Mouse (Mus musculus): ENCODE data around the gene Creb5. TPM values are rescaled to one million over a fixed set of nuclear protein-coding genes. Genes with fewer than 3 reads are reported as not detected.

Creb5 gene
- polyA plus RNA-seq, 1 experiment from 2014 or later: 4.2 TPM

DNA sequence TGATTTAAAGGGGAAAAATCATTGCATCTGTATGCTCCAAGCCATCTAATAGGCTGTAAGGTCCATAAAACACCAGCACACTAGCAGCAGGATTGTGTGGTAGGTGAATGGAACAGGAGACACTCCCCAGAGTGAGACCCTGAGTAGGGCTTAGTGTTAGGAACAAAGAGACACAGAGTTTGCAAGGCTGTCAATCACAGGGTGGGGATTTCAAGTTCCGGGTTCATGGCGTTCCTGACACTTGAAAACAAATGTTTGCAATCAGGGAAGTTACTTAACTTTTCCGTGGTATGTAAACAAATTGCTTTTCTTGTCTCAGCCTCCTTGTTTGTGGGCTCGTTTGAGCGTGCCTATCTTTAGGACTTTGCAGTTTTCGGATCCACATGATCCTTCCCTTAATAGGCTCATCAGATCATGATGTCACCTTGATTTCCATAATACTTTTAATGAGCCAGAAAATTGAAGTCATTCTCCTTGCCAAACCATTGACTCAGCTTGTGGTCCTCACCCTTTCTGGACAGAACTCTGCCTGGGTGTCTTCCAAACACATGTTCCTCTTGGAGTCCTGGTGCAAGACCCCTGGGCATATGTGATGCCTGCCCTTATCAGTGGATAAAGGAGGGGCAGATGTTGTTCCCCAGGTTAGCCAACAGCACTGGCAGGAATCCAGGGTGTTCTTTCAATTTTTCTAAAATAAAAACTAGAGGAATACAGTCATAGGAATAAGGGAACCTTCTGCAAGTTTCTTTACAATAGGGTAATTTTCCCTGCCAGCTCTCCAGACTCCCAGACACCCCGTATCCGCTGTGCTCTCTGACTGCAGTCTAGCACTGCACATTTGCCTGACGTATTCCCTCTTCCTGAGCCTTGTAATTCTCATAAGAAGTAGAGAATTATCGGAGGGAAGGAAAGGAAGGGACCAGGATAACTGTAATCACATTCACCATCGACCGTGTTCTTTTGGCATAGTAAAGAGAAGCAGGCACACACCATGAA is 175.0 kb downstream of the Creb5 start:
- no peaks in the 10 kb centered on the region for H3K9me3 ChIP-seq (ENCODE audit: control insufficient read depth, low read length)
- DNase-seq (ENCODE audit: low spot score) (no peak), ATAC-seq (ENCODE audit: low FRiP score) (no peak)
- no peaks in the 10 kb centered on the region for H3K36me3 ChIP-seq (replicated peaks; ENCODE audit: control insufficient read depth, insufficient read depth)
- no peak overlapping the region for H3K9ac ChIP-seq
- no peak overlapping the region for H3K27ac ChIP-seq
- H3K4me1 ChIP-seq (replicated peaks; ENCODE audit: control insufficient read depth, insufficient read depth, low read length): no peaks in the 10 kb centered on the region
- no peak overlapping the region for H3K4me2 ChIP-seq (replicated peaks)
- WGBS: 69% methylated on average over 12 of the region's 12 CpGs
- no peak overlapping the region for H3K4me3 ChIP-seq (replicated peaks; ENCODE audit: low read length)
- no peaks in the 10 kb centered on the region for H3K27me3 ChIP-seq (ENCODE audit: control insufficient read depth, insufficient read depth, low read length)

DNA sequence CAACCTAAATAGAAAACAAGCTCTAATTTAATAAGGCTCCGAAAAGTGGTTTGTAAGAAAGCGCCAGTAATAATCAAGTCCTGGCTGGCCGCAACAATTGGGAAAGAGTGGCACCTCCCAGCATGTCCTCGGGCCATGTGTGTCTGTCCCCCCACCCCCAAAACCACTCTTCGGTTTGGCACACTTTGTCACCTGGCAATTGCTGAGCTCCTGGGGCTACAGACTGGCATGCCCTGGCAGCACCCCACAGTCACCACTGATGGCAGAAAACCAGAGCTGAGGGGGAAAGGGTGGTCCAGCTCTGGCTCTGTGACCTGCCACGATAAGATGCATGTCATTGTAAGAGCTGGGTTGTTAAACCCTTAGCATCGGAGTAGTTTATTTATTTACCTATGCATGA is 175.7 kb downstream of the Creb5 start:
- 66% methylated on average over 7 of the region's 7 CpGs for WGBS
- no peak for ATAC-seq (ENCODE audit: low FRiP score)
- Histone ChIP-seq H3K4me3 (replicated peaks; ENCODE audit: low read length) (no peak overlapping the region), H3K9ac (no peak overlapping the region), H3K36me3 (replicated peaks; ENCODE audit: control insufficient read depth, insufficient read depth) (no peaks in the 10 kb centered on the region), H3K4me2 (replicated peaks) (no peak overlapping the region), H3K27me3 (ENCODE audit: control insufficient read depth, insufficient read depth, low read length) (no peaks in the 10 kb centered on the region), H3K9me3 (ENCODE audit: control insufficient read depth, low read length) (no peaks in the 10 kb centered on the region), H3K4me1 (replicated peaks; ENCODE audit: control insufficient read depth, insufficient read depth, low read length) (no peaks in the 10 kb centered on the region), H3K27ac (no peak overlapping the region)
- no peak for DNase-seq (ENCODE audit: low spot score)

DNA sequence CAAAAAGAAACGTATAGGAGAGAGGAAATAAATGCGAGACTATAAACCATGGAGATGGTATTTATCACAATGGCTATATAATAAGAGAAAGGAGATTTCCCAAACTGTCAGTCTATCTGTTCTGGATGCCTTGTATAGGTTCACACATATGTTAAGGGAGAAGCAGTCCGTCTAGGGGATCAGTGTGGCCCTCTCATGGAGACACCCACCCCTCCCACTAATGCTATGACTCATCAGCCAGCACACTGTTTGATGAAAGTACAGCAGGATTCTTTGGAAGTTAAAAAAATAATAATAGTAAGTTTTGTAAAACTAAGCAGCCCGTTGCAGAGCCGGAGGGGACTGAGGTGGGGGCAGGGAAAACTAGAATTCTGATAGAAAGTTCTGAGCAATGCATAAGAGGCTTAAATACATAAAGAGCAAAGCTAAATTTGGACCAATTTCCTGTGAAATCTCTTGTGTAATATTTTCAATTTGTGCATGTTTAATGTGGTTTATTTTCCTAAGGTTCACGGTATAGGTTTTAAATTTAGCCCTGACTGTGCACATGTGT is 176.3 kb downstream of the Creb5 start:
- Histone ChIP-seq H3K36me3 (replicated peaks; ENCODE audit: control insufficient read depth, insufficient read depth) (no peaks in the 10 kb centered on the region), H3K27me3 (ENCODE audit: control insufficient read depth, insufficient read depth, low read length) (no peaks in the 10 kb centered on the region), H3K9me3 (ENCODE audit: control insufficient read depth, low read length) (no peaks in the 10 kb centered on the region), H3K4me1 (replicated peaks; ENCODE audit: control insufficient read depth, insufficient read depth, low read length) (no peaks in the 10 kb centered on the region), H3K27ac (no peak overlapping the region), H3K4me2 (replicated peaks) (no peak overlapping the region), H3K9ac (no peak overlapping the region), H3K4me3 (replicated peaks; ENCODE audit: low read length) (no peak overlapping the region)
- ATAC-seq (ENCODE audit: low FRiP score) (no peak), DNase-seq (ENCODE audit: low spot score) (no peak)
- 71% methylated on average over 6 of the region's 6 CpGs for WGBS

DNA sequence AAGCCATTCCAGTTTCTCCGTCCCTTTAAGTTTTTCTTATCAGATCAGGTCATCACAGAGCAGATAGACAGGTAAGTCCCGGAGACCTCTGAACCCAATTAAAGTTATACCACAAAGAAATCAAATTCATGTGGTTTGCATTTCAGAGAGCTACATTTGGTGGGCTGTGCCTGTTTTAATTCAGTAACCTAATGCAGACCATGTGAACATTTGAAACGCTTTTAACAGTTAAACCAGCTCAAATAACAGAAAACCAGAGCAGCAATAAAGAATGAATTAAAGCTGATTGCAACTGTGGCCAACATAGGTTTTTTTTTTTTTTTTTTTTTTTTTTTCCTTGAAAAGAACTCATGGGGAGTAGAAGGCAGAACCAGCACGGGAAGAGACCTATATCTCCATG is 182.1 kb downstream of the Creb5 start:
- Histone ChIP-seq H3K36me3 (replicated peaks; ENCODE audit: control insufficient read depth, insufficient read depth) (no peaks in the 10 kb centered on the region), H3K27ac (no peak overlapping the region), H3K27me3 (ENCODE audit: control insufficient read depth, insufficient read depth, low read length) (no peaks in the 10 kb centered on the region), H3K9ac (no peak overlapping the region), H3K4me2 (replicated peaks) (no peak overlapping the region), H3K9me3 (ENCODE audit: control insufficient read depth, low read length) (no peaks in the 10 kb centered on the region), H3K4me1 (replicated peaks; ENCODE audit: control insufficient read depth, insufficient read depth, low read length) (no peaks in the 10 kb centered on the region), H3K4me3 (replicated peaks; ENCODE audit: low read length) (no peak overlapping the region)
- WGBS: 92% methylated on average over 4 of the region's 4 CpGs
- no peak for DNase-seq (ENCODE audit: low spot score)
- no peak for ATAC-seq (ENCODE audit: low FRiP score)

DNA sequence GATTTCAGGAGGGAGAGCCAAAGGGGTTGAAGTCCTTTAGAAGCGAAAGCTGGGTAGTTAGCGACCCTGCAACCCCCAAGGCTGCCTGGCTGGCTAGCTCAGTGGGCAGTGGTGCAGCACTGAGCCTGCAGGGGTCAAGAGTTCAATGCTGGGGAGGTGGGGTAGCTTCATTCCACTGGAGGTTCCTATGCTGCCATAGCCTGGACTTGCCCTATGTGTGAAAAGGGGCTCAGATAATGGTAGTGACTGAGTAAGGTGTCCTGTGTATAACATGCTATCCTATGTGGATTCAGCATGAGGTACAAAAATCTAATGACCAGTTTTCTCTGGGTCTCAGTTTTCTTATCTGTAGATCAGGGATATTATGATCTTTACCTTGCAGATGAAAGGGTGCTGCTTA is 182.6 kb downstream of the Creb5 start:
- H3K9ac ChIP-seq: no peak overlapping the region
- ATAC-seq (ENCODE audit: low FRiP score): no peak
- no peaks in the 10 kb centered on the region for H3K9me3 ChIP-seq (ENCODE audit: control insufficient read depth, low read length)
- H3K27ac ChIP-seq: no peak overlapping the region
- H3K4me1 ChIP-seq (replicated peaks; ENCODE audit: control insufficient read depth, insufficient read depth, low read length): no peaks in the 10 kb centered on the region
- WGBS: 90% methylated on average over 2 of the region's 2 CpGs
- no peaks in the 10 kb centered on the region for H3K27me3 ChIP-seq (ENCODE audit: control insufficient read depth, insufficient read depth, low read length)
- no peak for DNase-seq (ENCODE audit: low spot score)
- H3K36me3 ChIP-seq (replicated peaks; ENCODE audit: control insufficient read depth, insufficient read depth): no peaks in the 10 kb centered on the region
- no peak overlapping the region for H3K4me3 ChIP-seq (replicated peaks; ENCODE audit: low read length)
- no peak overlapping the region for H3K4me2 ChIP-seq (replicated peaks)

DNA sequence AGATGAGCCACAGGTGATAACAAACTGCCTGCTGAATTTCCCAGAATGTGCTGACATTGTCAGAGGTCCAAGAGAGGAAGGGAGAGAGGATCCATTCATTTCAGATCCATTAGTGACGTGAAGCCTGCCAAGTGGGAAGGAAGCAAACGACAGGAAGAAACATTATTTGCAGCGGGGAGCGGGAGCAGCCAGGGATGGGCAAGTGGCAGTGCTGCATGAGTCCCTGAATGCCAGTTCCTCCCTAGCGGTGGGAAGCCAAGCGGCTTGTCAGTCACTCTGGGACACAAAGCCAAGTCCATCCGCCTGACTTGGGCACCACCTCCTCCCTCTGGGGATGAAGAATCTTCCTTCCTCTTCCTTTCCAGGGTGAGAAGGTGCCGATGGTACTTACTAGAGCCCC is 183.5 kb downstream of the Creb5 start:
- Histone ChIP-seq H3K36me3 (replicated peaks; ENCODE audit: control insufficient read depth, insufficient read depth) (no peaks in the 10 kb centered on the region), H3K4me1 (replicated peaks; ENCODE audit: control insufficient read depth, insufficient read depth, low read length) (no peaks in the 10 kb centered on the region), H3K27me3 (ENCODE audit: control insufficient read depth, insufficient read depth, low read length) (no peaks in the 10 kb centered on the region), H3K4me2 (replicated peaks) (no peak overlapping the region), H3K9me3 (ENCODE audit: control insufficient read depth, low read length) (no peaks in the 10 kb centered on the region), H3K4me3 (replicated peaks; ENCODE audit: low read length) (no peak overlapping the region), H3K27ac (no peak overlapping the region), H3K9ac (no peak overlapping the region)
- ATAC-seq (ENCODE audit: low FRiP score): no peak
- no peak for DNase-seq (ENCODE audit: low spot score)
- 40% methylated on average over 8 of the region's 8 CpGs for WGBS

DNA sequence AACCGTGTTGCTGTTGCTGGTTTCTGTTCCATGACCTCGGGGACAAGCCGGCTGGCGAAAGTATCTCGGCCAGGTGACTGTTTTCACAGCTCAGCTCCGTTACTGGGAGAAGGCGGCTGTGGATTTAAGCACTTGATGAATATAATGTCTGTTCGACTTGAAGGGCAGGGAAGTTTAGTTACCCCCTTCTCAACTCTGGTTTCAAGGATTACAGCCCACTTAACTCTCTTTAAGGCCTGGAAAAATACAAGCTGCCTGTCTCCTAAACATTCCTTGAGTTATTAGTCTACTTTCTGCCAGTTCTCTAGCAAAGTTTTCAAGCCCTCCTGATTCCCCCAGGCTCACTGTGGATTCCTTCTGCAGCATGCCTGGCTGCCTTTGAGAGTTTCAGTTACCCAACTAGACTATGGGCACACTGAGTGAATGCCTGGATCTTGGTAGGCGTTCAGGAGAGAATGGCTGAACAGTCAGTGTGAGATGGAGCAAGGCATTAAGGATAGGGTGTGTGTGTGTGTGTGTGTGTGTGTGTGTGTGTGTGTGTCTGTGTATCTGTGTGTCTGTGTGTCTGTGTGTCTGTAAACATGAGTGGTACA is 184.0 kb downstream of the Creb5 start:
- 90% methylated on average over 9 of the region's 9 CpGs for WGBS
- ATAC-seq (ENCODE audit: low FRiP score): no peak

DNA sequence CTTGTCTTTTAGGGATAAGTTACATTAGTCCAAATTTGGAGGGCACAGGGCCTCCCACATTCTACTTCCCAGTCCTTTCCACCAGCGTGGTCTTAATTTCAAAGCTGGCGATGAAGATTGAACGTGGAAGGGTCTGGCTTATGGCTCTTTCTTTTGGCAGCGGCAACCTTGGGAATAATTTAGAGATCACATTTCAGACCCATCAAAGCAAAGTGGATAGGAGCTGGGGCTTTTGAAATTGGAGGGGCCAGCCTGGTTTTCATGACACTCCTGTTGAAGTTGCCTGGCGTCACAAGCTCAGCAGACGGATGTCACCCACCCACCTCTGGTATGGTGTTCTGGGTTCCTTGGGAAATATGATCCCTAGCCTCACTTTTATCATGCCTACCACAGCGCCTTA is 185.7 kb downstream of the Creb5 start:
- Histone ChIP-seq H3K36me3 (replicated peaks; ENCODE audit: control insufficient read depth, insufficient read depth) (no peaks in the 10 kb centered on the region), H3K4me1 (replicated peaks; ENCODE audit: control insufficient read depth, insufficient read depth, low read length) (no peaks in the 10 kb centered on the region), H3K4me2 (replicated peaks) (no peak overlapping the region), H3K9me3 (ENCODE audit: control insufficient read depth, low read length) (no peaks in the 10 kb centered on the region), H3K27me3 (ENCODE audit: control insufficient read depth, insufficient read depth, low read length) (no peaks in the 10 kb centered on the region), H3K27ac (no peak overlapping the region), H3K9ac (no peak overlapping the region), H3K4me3 (replicated peaks; ENCODE audit: low read length) (no peak overlapping the region)
- DNase-seq (ENCODE audit: low spot score) (no peak), ATAC-seq (ENCODE audit: low FRiP score) (no peak)
- WGBS: 85% methylated on average over 7 of the region's 7 CpGs

More for the DNA sequence above, 184.0 kb downstream of the Creb5 start:
- Histone ChIP-seq H3K27ac (no peak overlapping the region), H3K4me1 (replicated peaks; ENCODE audit: control insufficient read depth, insufficient read depth, low read length) (no peaks in the 10 kb centered on the region), H3K4me2 (replicated peaks) (no peak overlapping the region), H3K9me3 (ENCODE audit: control insufficient read depth, low read length) (no peaks in the 10 kb centered on the region), H3K36me3 (replicated peaks; ENCODE audit: control insufficient read depth, insufficient read depth) (no peaks in the 10 kb centered on the region), H3K27me3 (ENCODE audit: control insufficient read depth, insufficient read depth, low read length) (no peaks in the 10 kb centered on the region), H3K4me3 (replicated peaks; ENCODE audit: low read length) (no peak overlapping the region), H3K9ac (no peak overlapping the region)
- DNase-seq (ENCODE audit: low spot score): no peak

DNA sequence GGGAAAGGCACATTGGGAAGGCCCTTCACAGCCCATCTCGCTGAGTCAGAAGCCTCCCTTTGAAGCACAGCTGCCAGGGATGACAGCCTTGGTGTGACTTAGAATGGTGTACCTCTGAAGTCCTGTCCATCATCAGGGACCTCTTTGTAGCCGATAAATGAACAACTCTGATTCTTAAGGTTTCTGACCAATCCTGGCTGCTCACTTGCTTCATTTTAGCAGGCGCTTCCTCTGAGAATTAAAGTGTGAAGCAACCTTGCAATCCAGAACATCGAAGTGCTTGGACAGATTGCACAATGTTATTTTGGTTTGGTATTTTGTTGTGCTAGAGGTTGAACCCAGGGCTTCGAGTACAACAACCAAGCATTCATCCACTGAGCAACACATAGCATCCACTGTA is 190.4 kb downstream of the Creb5 start:
- DNase-seq (ENCODE audit: low spot score) (no peak), ATAC-seq (ENCODE audit: low FRiP score) (no peak)
- 91% methylated on average over 5 of the region's 5 CpGs for WGBS
- Histone ChIP-seq H3K4me3 (replicated peaks; ENCODE audit: low read length) (no peak overlapping the region), H3K9me3 (ENCODE audit: control insufficient read depth, low read length) (no peaks in the 10 kb centered on the region), H3K36me3 (replicated peaks; ENCODE audit: control insufficient read depth, insufficient read depth) (no peaks in the 10 kb centered on the region), H3K27ac (no peak overlapping the region), H3K9ac (no peak overlapping the region), H3K4me1 (replicated peaks; ENCODE audit: control insufficient read depth, insufficient read depth, low read length) (no peaks in the 10 kb centered on the region), H3K4me2 (replicated peaks) (no peak overlapping the region), H3K27me3 (ENCODE audit: control insufficient read depth, insufficient read depth, low read length) (no peaks in the 10 kb centered on the region)

All from hindbrain, embryonic 14.5 days (tissue).